In genomic region chr14:29478403-29478983, GRCm38 (mm10) we compare ENCODE assay signal across 17 mouse cellular contexts.
DNase-seq lines count a peak whose midpoint lies in the region; ATAC-seq and TF ChIP-seq lines count a peak whose summit lies in the region.
"Had no signal": no experiment of that assay in that cellular context is flagged by ENCODE, and none has a peak within 500 bp of the region (broad histone marks: within the 10 kb centered on the region; RNA-seq: fewer than 3 reads in every experiment).

No protein-coding gene starts in this region.

- H3K27me3 ChIP-seq in forebrain, postnatal 0 days (ENCODE audit: insufficient read depth, low read length): no peaks in the 10 kb centered on the region
- peaks cover 8% of the 10 kb centered on the region; the same call in 1 of the 2 replicates for H3K27me3 ChIP-seq in forebrain, embryonic 10.5 days (ENCODE audit: poor library complexity, severe bottlenecking)
- no peaks in the 10 kb centered on the region for H3K27me3 ChIP-seq in hindbrain, embryonic 13.5 days
- H3K27me3 ChIP-seq: embryonic facial prominence, embryonic 13.5 days; neural tube, embryonic 13.5 days had no signal

- H3K4me3 ChIP-seq in forebrain, postnatal 0 days (ENCODE audit: low read depth, low read length): no peak overlapping the region
- no peak overlapping the region for H3K4me3 ChIP-seq in forebrain, embryonic 10.5 days
- H3K4me3 ChIP-seq in hindbrain, embryonic 13.5 days: no peak overlapping the region
- H3K4me3 ChIP-seq: embryonic facial prominence, embryonic 13.5 days; limb, embryonic 13.5 days; midbrain, embryonic 12.5 days; neural tube, embryonic 13.5 days had no signal

- peak; percentile 24 for DNase-seq in forebrain, postnatal 0 days
- no peak for DNase-seq in forebrain, embryonic 10.5 days (ENCODE audit: extremely low spot score, low spot score)
- DNase-seq in brain, embryonic 14.5 days (ENCODE audit: low read depth): peak; percentile 54
- peak; percentile 60 for DNase-seq in retina, postnatal 1 day
- no peak for DNase-seq in adrenal gland, postnatal 25 days
- DNase-seq in thymus, adult 18-20 months: no peak
- DNase-seq in T-cell, adult 2 months (ENCODE audit: low spot score): no peak
- DNase-seq: adrenal gland, adult 2 months; gastrocnemius, postnatal 14 days; heart, postnatal 10 days; kidney, adult 18-20 months; lung, embryonic 14.5 days had no signal

- H3K9ac ChIP-seq in forebrain, postnatal 0 days: no peak overlapping the region
- no peak overlapping the region for H3K9ac ChIP-seq in hindbrain, embryonic 13.5 days
- H3K9ac ChIP-seq: embryonic facial prominence, embryonic 13.5 days; limb, embryonic 13.5 days; lung, embryonic 14.5 days; midbrain, embryonic 12.5 days; neural tube, embryonic 13.5 days had no signal

- WGBS in forebrain, postnatal 0 days: 32% methylated on average over 6 of the region's 6 CpGs
- 42% methylated on average over 6 of the region's 6 CpGs for WGBS in forebrain, embryonic 10.5 days
- WGBS in hindbrain, embryonic 13.5 days: 51% methylated on average over 6 of the region's 6 CpGs

- H3K4me2 ChIP-seq in forebrain, postnatal 0 days (ENCODE audit: low read depth): no peak overlapping the region
- H3K4me2 ChIP-seq in hindbrain, embryonic 13.5 days: no peak overlapping the region
- H3K4me2 ChIP-seq: embryonic facial prominence, embryonic 13.5 days; limb, embryonic 13.5 days; lung, embryonic 14.5 days; midbrain, embryonic 12.5 days; neural tube, embryonic 13.5 days had no signal

- H3K9me3 ChIP-seq in forebrain, postnatal 0 days (ENCODE audit: low read length): no peaks in the 10 kb centered on the region
- no peaks in the 10 kb centered on the region for H3K9me3 ChIP-seq in forebrain, embryonic 10.5 days
- H3K9me3 ChIP-seq in hindbrain, embryonic 13.5 days: no peaks in the 10 kb centered on the region
- H3K9me3 ChIP-seq: embryonic facial prominence, embryonic 13.5 days; limb, embryonic 13.5 days; midbrain, embryonic 12.5 days; neural tube, embryonic 13.5 days had no signal

- TF ChIP-seq POLR2A in brain, embryonic 14.5 days (IDR thresholded peaks at IDR 0.05; ENCODE audit: borderline replicate concordance, extremely low read depth, insufficient read depth, insufficient read length, poor library complexity, severe bottlenecking): no peak

- ATAC-seq in forebrain, postnatal 0 days: peak; percentile 54
- no peak for ATAC-seq in hindbrain, embryonic 13.5 days (ENCODE audit: low FRiP score)

- H3K4me1 ChIP-seq in forebrain, postnatal 0 days (ENCODE audit: insufficient read depth): peaks cover 11% of the 10 kb centered on the region; the same call in 1 of the 2 replicates
- peaks cover 29% of the 10 kb centered on the region for H3K4me1 ChIP-seq in forebrain, embryonic 10.5 days
- H3K4me1 ChIP-seq in hindbrain, embryonic 13.5 days (replicated peaks): peaks cover 7% of the 10 kb centered on the region; the same call in 1 of the 2 replicates
- H3K4me1 ChIP-seq: limb, embryonic 13.5 days; neural tube, embryonic 13.5 days had no signal

- no peak overlapping the region for H3K27ac ChIP-seq in forebrain, postnatal 0 days (ENCODE audit: low read depth, low read length)
- no peak overlapping the region for H3K27ac ChIP-seq in forebrain, embryonic 10.5 days
- 0 out of 2 replicates have a peak overlapping the region, but pooled peaks have one; percentile 45 for H3K27ac ChIP-seq in hindbrain, embryonic 13.5 days
- H3K27ac ChIP-seq: embryonic facial prominence, embryonic 13.5 days; limb, embryonic 13.5 days; midbrain, embryonic 12.5 days; neural tube, embryonic 13.5 days had no signal

- H3K36me3 ChIP-seq in forebrain, postnatal 0 days (ENCODE audit: insufficient read depth): no peaks in the 10 kb centered on the region
- H3K36me3 ChIP-seq in forebrain, embryonic 10.5 days (replicated peaks): no peaks in the 10 kb centered on the region
- H3K36me3 ChIP-seq in hindbrain, embryonic 13.5 days: no peaks in the 10 kb centered on the region
- H3K36me3 ChIP-seq: embryonic facial prominence, embryonic 13.5 days; limb, embryonic 13.5 days; midbrain, embryonic 12.5 days; neural tube, embryonic 13.5 days had no signal

- no peak for TF ChIP-seq CTCF in forebrain, postnatal 0 days (IDR thresholded peaks at IDR 0.05; ENCODE audit: low read depth)
- no peak for TF ChIP-seq CTCF in brain, embryonic 14.5 days (IDR thresholded peaks at IDR 0.05; ENCODE audit: borderline replicate concordance, extremely low read depth, insufficient read depth, insufficient read length)

Comparison
In these comparisons a context has a peak if more than half of its experiments do, and no peak if none do; other contexts are left out.
1. DNase-seq: peak in forebrain, postnatal 0 days (single experiment), brain, embryonic 14.5 days (single experiment) and retina, postnatal 1 day (single experiment); none in forebrain, embryonic 10.5 days (single experiment), adrenal gland, postnatal 25 days (single experiment), thymus, adult 18-20 months (0 of 2) and T-cell, adult 2 months (single experiment).